Mouse (Mus musculus): ENCODE measurements around the gene Nckap5.

The Nckap5 gene

GRCm38 (mm10) chr1:126622036-126622435 lies 208.6 kb downstream of the Nckap5 start:
- no peak for DNase-seq (ENCODE audit: low read depth, low spot score)

GRCm38 (mm10) chr1:126617464-126618041 lies 213.0 kb downstream of the Nckap5 start:
- DNase-seq (ENCODE audit: low read depth, low spot score) = no peak

- no peak for DNase-seq (ENCODE audit: low read depth, low spot score)
Observed at GRCm38 (mm10) chr1:126616964-126617363, 213.6 kb downstream of the Nckap5 start.

- no peak for DNase-seq (ENCODE audit: low read depth, low spot score)
Observed at GRCm38 (mm10) chr1:126612916-126613315, 217.7 kb downstream of the Nckap5 start.

- DNase-seq (ENCODE audit: low read depth, low spot score) = no peak
Observed at GRCm38 (mm10) chr1:126608586-126608985, 222.0 kb downstream of the Nckap5 start.

GRCm38 (mm10) chr1:126606189-126607080 lies 224.2 kb downstream of the Nckap5 start:
- no peak for DNase-seq (ENCODE audit: low read depth, low spot score)

GRCm38 (mm10) chr1:126604551-126604950 lies 226.0 kb downstream of the Nckap5 start:
- DNase-seq (ENCODE audit: low read depth, low spot score) = no peak

GRCm38 (mm10) chr1:126603771-126604515 lies 226.7 kb downstream of the Nckap5 start:
- DNase-seq (ENCODE audit: low read depth, low spot score) = no peak

GRCm38 (mm10) chr1:126600596-126600995 lies 230.0 kb downstream of the Nckap5 start:
- DNase-seq (ENCODE audit: low read depth, low spot score) = no peak

GRCm38 (mm10) chr1:126597376-126597775 lies 233.2 kb downstream of the Nckap5 start:
- DNase-seq (ENCODE audit: low read depth, low spot score) = no peak

GRCm38 (mm10) chr1:126594796-126595195 lies 235.8 kb downstream of the Nckap5 start:
- DNase-seq (ENCODE audit: low read depth, low spot score) = no peak

GRCm38 (mm10) chr1:126593044-126593805 lies 237.4 kb downstream of the Nckap5 start:
- DNase-seq (ENCODE audit: low read depth, low spot score) = no peak

- no peak for DNase-seq (ENCODE audit: low read depth, low spot score)
Observed at GRCm38 (mm10) chr1:126590911-126591310, 239.7 kb downstream of the Nckap5 start.

GRCm38 (mm10) chr1:126578163-126578562 lies 252.4 kb downstream of the Nckap5 start:
- no peak for DNase-seq (ENCODE audit: low read depth, low spot score)

GRCm38 (mm10) chr1:126574295-126574694 lies 256.3 kb downstream of the Nckap5 start:
- no peak for DNase-seq (ENCODE audit: low read depth, low spot score)

GRCm38 (mm10) chr1:126573714-126574113 lies 256.9 kb downstream of the Nckap5 start:
- DNase-seq (ENCODE audit: low read depth, low spot score) = peak; percentile 14

- no peak for DNase-seq (ENCODE audit: low read depth, low spot score)
Observed at GRCm38 (mm10) chr1:126573097-126573496, 257.5 kb downstream of the Nckap5 start.

GRCm38 (mm10) chr1:126569611-126570238 lies 260.9 kb downstream of the Nckap5 start:
- DNase-seq (ENCODE audit: low read depth, low spot score) = no peak

- DNase-seq (ENCODE audit: low read depth, low spot score) = no peak
Observed at GRCm38 (mm10) chr1:126568520-126569197, 261.9 kb downstream of the Nckap5 start.

GRCm38 (mm10) chr1:126565151-126565725 lies 265.4 kb downstream of the Nckap5 start:
- no peak for DNase-seq (ENCODE audit: low read depth, low spot score)

Measured in brain, embryonic 18.5 days (tissue).